Mouse (Mus musculus) embryonic facial prominence, embryonic 11.5 days (tissue): ENCODE measurements around the gene Fgfr3. TPM values are rescaled to one million over a fixed set of nuclear protein-coding genes. Genes with fewer than 3 reads are reported as not detected.

Source experiments
- ATAC-seq: fragments of 200-750 bp; cut with Nextera tagmentation; replicated peaks from 2 replicates; pipeline ENCODE4 v1.8.0; 2017; ENCODE audit warnings: low read depth; ENCODE audit not compliant: insufficient number of reproducible peaks, low FRiP score, low TSS enrichment
- DNase-seq: peaks from one replicate; pipeline ENCODE4 v3.0.0-alpha.2; 2015; ENCODE audit warnings: low spot score
- H3K27ac ChIP-seq: fragments of 300-500 bp; sonication (generic); replicated peaks from 2 replicates; pipeline ENCODE4 v1.5.1; 2014; ENCODE audit warnings: mild to moderate bottlenecking, low read depth, low read length, control low read depth
- H3K27me3 ChIP-seq: fragments of 300-500 bp; sonication (generic); 2 replicates; pipeline ENCODE4 v1.6.1; 2014; ENCODE audit warnings: mild to moderate bottlenecking, low read length, moderate library complexity, mixed read lengths; ENCODE audit not compliant: control insufficient read depth, insufficient read depth
- H3K36me3 ChIP-seq: fragments of 300-500 bp; sonication (generic); replicated peaks from 2 replicates; pipeline ENCODE4 v1.6.1; 2014; ENCODE audit warnings: low read depth, mild to moderate bottlenecking, low read length, moderate library complexity, mixed read lengths; ENCODE audit not compliant: control insufficient read depth, insufficient read depth
- H3K4me1 ChIP-seq: fragments of 300-500 bp; sonication (generic); 2 replicates; pipeline ENCODE4 v1.6.1; 2014; ENCODE audit warnings: low read length, mixed read lengths; ENCODE audit not compliant: control insufficient read depth, insufficient read depth
- H3K4me2 ChIP-seq: fragments of 300-500 bp; sonication (generic); 2 replicates; pipeline ENCODE4 v1.6.1; 2014; ENCODE audit warnings: low read depth, mild to moderate bottlenecking, control low read depth, low read length, moderate library complexity
- H3K4me3 ChIP-seq: fragments of 300-500 bp; sonication (generic); 2 replicates; pipeline ENCODE4 v1.5.1; 2014; ENCODE audit warnings: low read depth, low read length, control low read depth
- H3K9ac ChIP-seq: fragments of 300-500 bp; sonication (generic); replicated peaks from 2 replicates; pipeline ENCODE4 v1.6.1; 2014; ENCODE audit warnings: mild to moderate bottlenecking, control low read depth, low read length
- H3K9me3 ChIP-seq: fragments of 300-500 bp; sonication (generic); replicated peaks from 2 replicates; pipeline ENCODE4 v1.6.1; 2016; ENCODE audit warnings: mild to moderate bottlenecking, low read length, inconsistent platforms, mixed read lengths; ENCODE audit not compliant: control insufficient read depth
- WGBS: fragments of 180-500 bp; shearing (Covaris S2); extraction: QIAGEN DNeasy Blood & Tissue Kit; methylation state at CpG from one replicate; pipeline ENCODE4 v1.1.7; 2014; 5-methylcytosine and 5-hydroxymethylcytosine counted together
- polyA plus RNA-seq: library from polyadenylated mRNA; unstranded; fragments of >200 nt; fragmentation: Nextera tagmentation; extraction: Ambion mirVana; gene quantifications from 2 replicates; pipeline ENCODE4 v1.2.1, GENCODE M21; 2014

Fgfr3 gene
- polyA plus RNA-seq, 1 experiment from 2014 or later, result 7.6 TPM

- H3K27ac ChIP-seq, result no peak overlapping the region
- ATAC-seq (no peak), DNase-seq (no peak)
- peaks cover 11% of the 10 kb centered on the region; the same call in 1 of the 2 replicates for H3K4me1 ChIP-seq
- no peaks in the 10 kb centered on the region for H3K36me3 ChIP-seq
- H3K4me2 ChIP-seq, result no peak overlapping the region
- H3K9ac ChIP-seq, result no peak overlapping the region
- WGBS, result 39% methylated on average over 13 of the region's 13 CpGs
- H3K9me3 ChIP-seq, result no peaks in the 10 kb centered on the region
- H3K27me3 ChIP-seq, result no peaks in the 10 kb centered on the region; the same call in 1 of the 2 replicates
- no peak overlapping the region for H3K4me3 ChIP-seq
Observed at GRCm38 (mm10) chr5:33700010-33700409, 21.5 kb upstream of the Fgfr3 start.

- Histone ChIP-seq H3K4me2 (no peak overlapping the region), H3K9me3 (no peaks in the 10 kb centered on the region), H3K4me3 (no peak overlapping the region), H3K36me3 (no peaks in the 10 kb centered on the region), H3K9ac (no peak overlapping the region), H3K27ac (no peak overlapping the region), H3K27me3 (no peaks in the 10 kb centered on the region), H3K4me1 (peaks cover 11% of the 10 kb centered on the region; the same call in 1 of the 2 replicates)
- DNase-seq (no peak), ATAC-seq (no peak)
- WGBS, result 79% methylated on average over 11 of the region's 11 CpGs
Observed at GRCm38 (mm10) chr5:33701832-33702231, 19.6 kb upstream of the Fgfr3 start.

- Histone ChIP-seq H3K27me3 (no peaks in the 10 kb centered on the region), H3K9me3 (no peaks in the 10 kb centered on the region), H3K9ac (no peak overlapping the region), H3K36me3 (no peaks in the 10 kb centered on the region), H3K4me2 (no peak overlapping the region), H3K27ac (no peak overlapping the region), H3K4me3 (no peak overlapping the region), H3K4me1 (peaks cover 11% of the 10 kb centered on the region; the same call in 1 of the 2 replicates)
- WGBS, result 39% methylated on average over 8 of the region's 8 CpGs
- DNase-seq (no peak), ATAC-seq (no peak)
Observed at GRCm38 (mm10) chr5:33703999-33704398, 17.5 kb upstream of the Fgfr3 start.

- ATAC-seq, result peak; percentile 74
- DNase-seq, result peak; percentile 48
- no peaks in the 10 kb centered on the region for H3K27me3 ChIP-seq
- H3K4me1 ChIP-seq, result peaks cover 8% of the 10 kb centered on the region; the same call in 1 of the 2 replicates
- H3K4me2 ChIP-seq, result 0 out of 2 replicates have a peak overlapping the region, but pooled peaks have one; percentile 7
- no peak overlapping the region for H3K4me3 ChIP-seq
- H3K9ac ChIP-seq, result no peak overlapping the region
- no peak overlapping the region for H3K27ac ChIP-seq
- H3K36me3 ChIP-seq, result no peaks in the 10 kb centered on the region
- WGBS, result 10% methylated on average over 11 of the region's 11 CpGs
- H3K9me3 ChIP-seq, result no peaks in the 10 kb centered on the region
Observed at GRCm38 (mm10) chr5:33704945-33705611, 16.4 kb upstream of the Fgfr3 start.

- 32% methylated on average over 9 of the region's 9 CpGs for WGBS
- no peaks in the 10 kb centered on the region for H3K27me3 ChIP-seq
- no peak overlapping the region for H3K27ac ChIP-seq
- DNase-seq (no peak), ATAC-seq (peak; percentile 7)
- H3K9me3 ChIP-seq, result no peaks in the 10 kb centered on the region
- H3K4me2 ChIP-seq, result no peak overlapping the region
- H3K9ac ChIP-seq, result no peak overlapping the region; the same call in 1 of the 2 replicates
- no peak overlapping the region for H3K4me3 ChIP-seq
- no peaks in the 10 kb centered on the region for H3K36me3 ChIP-seq
- peaks cover 5% of the 10 kb centered on the region; the same call in 1 of the 2 replicates for H3K4me1 ChIP-seq
Observed at GRCm38 (mm10) chr5:33705612-33706349, 15.7 kb upstream of the Fgfr3 start.

GRCm38 (mm10) chr5:33706350-33706629 lies 15.2 kb upstream of the Fgfr3 start:
- DNase-seq (no peak), ATAC-seq (no peak)
- no peak overlapping the region for H3K27ac ChIP-seq
- H3K9me3 ChIP-seq, result no peaks in the 10 kb centered on the region
- no peaks in the 10 kb centered on the region for H3K36me3 ChIP-seq
- 95% methylated on average over 1 of the region's 1 CpGs for WGBS
- no peak overlapping the region for H3K4me2 ChIP-seq
- no peaks in the 10 kb centered on the region for H3K27me3 ChIP-seq
- H3K4me3 ChIP-seq, result no peak overlapping the region
- no peak overlapping the region; the same call in 1 of the 2 replicates for H3K9ac ChIP-seq
- peaks cover 5% of the 10 kb centered on the region; the same call in 1 of the 2 replicates for H3K4me1 ChIP-seq

GRCm38 (mm10) chr5:33707163-33707562 lies 14.3 kb upstream of the Fgfr3 start:
- Histone ChIP-seq H3K9me3 (no peaks in the 10 kb centered on the region), H3K4me2 (no peak overlapping the region), H3K4me3 (no peak overlapping the region), H3K27ac (no peak overlapping the region), H3K9ac (no peak overlapping the region), H3K27me3 (no peaks in the 10 kb centered on the region), H3K4me1 (peaks cover 5% of the 10 kb centered on the region; the same call in 1 of the 2 replicates), H3K36me3 (no peaks in the 10 kb centered on the region)
- ATAC-seq (no peak), DNase-seq (no peak)
- WGBS, result 70% methylated on average over 4 of the region's 4 CpGs

GRCm38 (mm10) chr5:33709037-33709436 lies 12.4 kb upstream of the Fgfr3 start:
- Histone ChIP-seq H3K4me2 (no peak overlapping the region), H3K9ac (no peak overlapping the region), H3K27ac (no peak overlapping the region), H3K4me1 (peaks cover 5% of the 10 kb centered on the region; the same call in 1 of the 2 replicates), H3K36me3 (no peaks in the 10 kb centered on the region), H3K9me3 (no peaks in the 10 kb centered on the region), H3K27me3 (no peaks in the 10 kb centered on the region), H3K4me3 (no peak overlapping the region)
- DNase-seq (no peak), ATAC-seq (no peak)
- 55% methylated on average over 2 of the region's 2 CpGs for WGBS
